Mouse (Mus musculus) hindbrain, embryonic 11.5 days (tissue): ENCODE data around the gene Smarcb1. TPM values are rescaled to one million over a fixed set of nuclear protein-coding genes. Genes with fewer than 3 reads are reported as not detected.
"Not testable (repeated sequence)": the region's sequence is repeated elsewhere in the genome, so short reads cannot be mapped to it uniquely, and the experiment has no call there.

ENCODE experiments used
- ATAC-seq: fragments of 200-750 bp; cut with Nextera tagmentation; 2 replicates; pipeline ENCODE4 v1.8.0; 2017; ENCODE audit warnings: mild to moderate bottlenecking, moderate TSS enrichment, moderate library complexity; ENCODE audit not compliant: low FRiP score
- DNase-seq: peaks from one replicate; pipeline ENCODE4 v3.0.0-alpha.2; 2015; ENCODE audit warnings: low spot score
- H3K27ac ChIP-seq: fragments of 300-500 bp; sonication (generic); 2 replicates; pipeline ENCODE4 v1.5.1; 2014; ENCODE audit warnings: mild to moderate bottlenecking, low read depth, low read length
- H3K27me3 ChIP-seq: fragments of 300-500 bp; sonication (generic); 2 replicates; pipeline ENCODE4 v1.6.1; 2014; ENCODE audit warnings: mild to moderate bottlenecking, low read length, moderate library complexity, mixed read lengths; ENCODE audit not compliant: control insufficient read depth, insufficient read depth
- H3K36me3 ChIP-seq: fragments of 300-500 bp; sonication (generic); 2 replicates; pipeline ENCODE4 v1.6.1; 2014; ENCODE audit warnings: mild to moderate bottlenecking, low read length, moderate library complexity, mixed read lengths; ENCODE audit not compliant: control insufficient read depth, insufficient read depth
- H3K4me1 ChIP-seq: fragments of 300-500 bp; sonication (generic); replicated peaks from 2 replicates; pipeline ENCODE4 v1.6.1; 2014; ENCODE audit warnings: low read length, mixed read lengths; ENCODE audit not compliant: control insufficient read depth, insufficient read depth
- H3K4me2 ChIP-seq: fragments of 300-500 bp; sonication (generic); replicated peaks from 2 replicates; pipeline ENCODE4 v1.6.1; 2014; ENCODE audit warnings: mild to moderate bottlenecking, low read depth, low read length
- H3K4me3 ChIP-seq: fragments of 300-500 bp; sonication (generic); 2 replicates; pipeline ENCODE4 v1.5.1; 2014; ENCODE audit warnings: low read depth, low read length
- H3K9ac ChIP-seq: fragments of 300-500 bp; sonication (generic); 2 replicates; pipeline ENCODE4 v1.6.1; 2014; ENCODE audit warnings: low read depth, low read length
- H3K9me3 ChIP-seq: fragments of 300-500 bp; sonication (generic); 2 replicates; pipeline ENCODE4 v1.6.1; 2016; ENCODE audit warnings: low read length; ENCODE audit not compliant: control insufficient read depth
- WGBS: fragments of 180-500 bp; shearing (Covaris S2); extraction: QIAGEN DNeasy Blood & Tissue Kit; methylation state at CpG from one replicate; pipeline ENCODE4 v1.1.7; 2014; 5-methylcytosine and 5-hydroxymethylcytosine counted together
- polyA plus RNA-seq: library from polyadenylated mRNA; unstranded; fragments of >200 nt; fragmentation: Nextera tagmentation; extraction: Ambion mirVana; gene quantifications from 2 replicates; pipeline ENCODE4 v1.2.1, GENCODE M21; 2014

Smarcb1 gene
- polyA plus RNA-seq, 1 experiment from 2014 or later: 282 TPM

- WGBS: 2% methylated on average over 11 of the region's 11 CpGs
Measured at GRCm38 (mm10) chr10:75872915-75873542, 48.4 kb downstream of the Smarcb1 start.

DNA sequence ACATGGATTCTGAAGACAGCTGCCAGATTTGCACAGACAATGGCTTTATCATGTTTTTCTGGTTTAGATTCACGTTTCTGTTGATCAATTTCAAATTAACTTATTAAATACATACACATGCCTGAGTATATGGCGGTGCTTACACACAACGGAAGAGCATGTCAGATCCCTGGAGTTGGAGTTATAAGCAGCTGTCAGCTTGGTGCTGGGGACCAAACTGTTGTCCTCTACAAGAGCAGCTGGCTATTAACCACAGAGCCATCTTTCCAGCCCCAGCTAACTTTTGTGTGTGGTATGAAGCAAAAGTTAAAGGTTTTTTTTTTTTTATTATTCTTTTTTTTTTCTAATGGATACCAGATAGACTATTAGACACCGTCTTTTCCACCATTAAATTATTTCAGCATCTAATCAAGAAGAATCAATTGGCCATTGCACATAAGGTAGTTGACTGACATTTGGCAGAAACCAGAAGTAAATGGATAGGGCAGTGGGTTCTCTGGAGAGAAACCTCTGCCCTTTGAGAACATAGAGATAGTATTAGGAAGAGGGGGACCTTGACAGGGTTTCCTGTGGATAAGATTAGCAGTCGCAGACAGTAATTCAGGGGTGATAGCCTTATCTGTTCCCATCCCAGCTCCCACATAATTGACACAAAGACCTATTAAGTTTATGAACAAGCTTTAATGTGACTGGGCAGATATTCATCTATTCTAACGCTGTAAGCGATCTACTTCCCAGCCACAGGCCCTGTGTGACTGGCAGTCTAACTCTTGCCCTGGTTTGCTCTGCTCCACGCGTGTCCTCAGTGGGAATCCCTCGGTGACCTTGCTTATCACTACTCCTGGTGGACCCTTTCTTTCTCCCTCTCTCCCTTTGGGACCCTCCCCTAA, 49.1 kb downstream of the Smarcb1 start:
- Histone ChIP-seq H3K9me3 (no peaks in the 10 kb centered on the region), H3K36me3 (no peaks in the 10 kb centered on the region), H3K27ac (peak overlapping the region; percentile 63; the same call in 1 of the 2 replicates), H3K4me3 (peak overlapping the region; percentile 4), H3K4me1 (peaks cover 6% of the 10 kb centered on the region), H3K27me3 (no peaks in the 10 kb centered on the region), H3K4me2 (peak overlapping the region; percentile 50), H3K9ac (peak overlapping the region; percentile 59)
- DNase-seq: no peak
- WGBS: 41% methylated on average over 10 of the region's 10 CpGs
- ATAC-seq: no peak; the same call in 1 of the 2 replicates

More at GRCm38 (mm10) chr10:75872915-75873542, 48.4 kb downstream of the Smarcb1 start:
- H3K9me3 ChIP-seq: no peaks in the 10 kb centered on the region
- peak overlapping the region; percentile 4 for H3K4me3 ChIP-seq
- no peaks in the 10 kb centered on the region for H3K27me3 ChIP-seq
- H3K4me1 ChIP-seq: peaks cover 6% of the 10 kb centered on the region
- H3K4me2 ChIP-seq: peak overlapping the region; percentile 50
- DNase-seq: peak; percentile 89
- no peaks in the 10 kb centered on the region for H3K36me3 ChIP-seq
- peak overlapping the region; percentile 59 for H3K9ac ChIP-seq
- H3K27ac ChIP-seq: peak overlapping the region; percentile 86
- ATAC-seq: peak; percentile 99

GRCm38 (mm10) chr10:75861587-75861986, 59.8 kb downstream of the Smarcb1 start:
- H3K9me3 ChIP-seq: no peaks in the 10 kb centered on the region
- H3K27ac ChIP-seq: no peak overlapping the region
- H3K9ac ChIP-seq: no peak overlapping the region
- 65% methylated on average over 5 of the region's 5 CpGs for WGBS
- ATAC-seq (no peak), DNase-seq (no peak)
- H3K4me2 ChIP-seq: no peak overlapping the region
- peaks cover 4% of the 10 kb centered on the region for H3K4me1 ChIP-seq
- H3K4me3 ChIP-seq: no peak overlapping the region
- H3K27me3 ChIP-seq: no peaks in the 10 kb centered on the region
- H3K36me3 ChIP-seq: no peaks in the 10 kb centered on the region

DNA sequence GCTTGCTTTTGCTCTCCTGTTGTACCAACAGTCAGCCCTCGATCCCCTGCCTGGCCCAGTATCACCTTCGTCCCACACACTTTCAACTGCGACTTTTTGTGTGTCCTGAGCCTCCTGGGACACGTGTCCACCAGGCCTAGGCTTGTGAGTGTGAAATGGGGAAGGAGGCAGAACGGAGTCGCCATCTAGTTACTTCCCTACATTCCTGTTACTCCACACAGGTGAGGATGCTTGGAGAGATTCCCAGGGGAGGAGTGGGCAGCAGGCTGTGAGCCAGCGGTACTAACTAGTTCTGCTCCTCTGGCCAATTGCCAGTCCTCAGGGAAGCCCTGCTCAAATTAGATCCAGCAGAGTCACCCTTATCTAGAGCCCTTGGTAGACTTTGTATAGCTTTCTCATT, 60.7 kb downstream of the Smarcb1 start:
- 0 out of 2 replicates have a peak overlapping the region, but pooled peaks have one; percentile 61 for H3K4me2 ChIP-seq
- ATAC-seq (no peak), DNase-seq (peak; percentile 39)
- no peaks in the 10 kb centered on the region for H3K36me3 ChIP-seq
- no peaks in the 10 kb centered on the region for H3K27me3 ChIP-seq
- no peak overlapping the region for H3K4me3 ChIP-seq
- H3K27ac ChIP-seq: peak overlapping the region; percentile 7; the same call in 1 of the 2 replicates
- H3K9me3 ChIP-seq: no peaks in the 10 kb centered on the region
- H3K9ac ChIP-seq: no peak overlapping the region
- peaks cover 4% of the 10 kb centered on the region for H3K4me1 ChIP-seq
- WGBS: 19% methylated on average over 7 of the region's 7 CpGs

DNA sequence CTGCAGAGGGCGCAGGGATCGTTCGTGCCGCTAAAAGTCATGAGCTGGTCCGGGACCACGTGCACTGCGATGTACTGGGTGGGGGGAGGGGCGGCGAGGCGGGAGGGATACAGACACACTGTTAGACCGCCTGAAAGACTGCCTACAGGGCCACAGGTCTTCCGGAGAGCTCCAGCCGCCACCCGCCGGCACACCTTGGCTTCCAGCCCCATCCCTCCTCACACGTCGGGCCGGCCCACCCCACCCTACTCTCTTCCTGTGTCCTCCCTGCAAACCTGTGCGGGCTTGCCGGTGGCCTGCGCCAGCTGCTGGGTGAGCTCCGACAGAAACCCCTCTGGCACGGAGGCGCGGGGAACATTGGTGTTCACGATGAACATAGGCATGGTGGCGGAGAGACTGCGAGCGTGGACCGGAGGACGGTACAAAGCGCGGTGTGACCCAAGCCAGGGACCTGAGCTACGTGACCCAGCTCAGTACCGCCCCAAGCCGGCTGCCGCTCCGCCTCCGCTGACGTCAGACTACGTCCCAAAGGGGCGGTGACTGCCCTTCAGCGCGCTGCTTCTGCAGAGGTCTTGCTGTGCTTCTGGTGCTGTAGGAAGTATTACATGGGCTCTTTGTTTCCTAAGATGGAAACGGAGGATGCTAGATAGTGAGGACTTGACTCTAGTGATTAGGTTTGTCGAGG, 61.5 kb downstream of the Smarcb1 start, which contains the start of gene Mif:
TSS of gene Mif (minus strand) at position 455 of the 685 bp plus-strand sequence.
- DNase-seq: peak; percentile 97
- Histone ChIP-seq H3K4me3 (peak within 1 kb of the TSS; percentile 68), H3K27ac (peak within 1 kb of the TSS; percentile 89), H3K4me2 (peak within 1 kb of the TSS; percentile 61), H3K9ac (peak within 1 kb of the TSS; percentile 94)
- not testable (repeated sequence) for H3K36me3 ChIP-seq, H3K27me3 ChIP-seq, H3K9me3 ChIP-seq, H3K4me1 ChIP-seq
- under 1% methylated on average over 34 of the region's 46 CpGs for WGBS
- ATAC-seq: peak; percentile 96

DNA sequence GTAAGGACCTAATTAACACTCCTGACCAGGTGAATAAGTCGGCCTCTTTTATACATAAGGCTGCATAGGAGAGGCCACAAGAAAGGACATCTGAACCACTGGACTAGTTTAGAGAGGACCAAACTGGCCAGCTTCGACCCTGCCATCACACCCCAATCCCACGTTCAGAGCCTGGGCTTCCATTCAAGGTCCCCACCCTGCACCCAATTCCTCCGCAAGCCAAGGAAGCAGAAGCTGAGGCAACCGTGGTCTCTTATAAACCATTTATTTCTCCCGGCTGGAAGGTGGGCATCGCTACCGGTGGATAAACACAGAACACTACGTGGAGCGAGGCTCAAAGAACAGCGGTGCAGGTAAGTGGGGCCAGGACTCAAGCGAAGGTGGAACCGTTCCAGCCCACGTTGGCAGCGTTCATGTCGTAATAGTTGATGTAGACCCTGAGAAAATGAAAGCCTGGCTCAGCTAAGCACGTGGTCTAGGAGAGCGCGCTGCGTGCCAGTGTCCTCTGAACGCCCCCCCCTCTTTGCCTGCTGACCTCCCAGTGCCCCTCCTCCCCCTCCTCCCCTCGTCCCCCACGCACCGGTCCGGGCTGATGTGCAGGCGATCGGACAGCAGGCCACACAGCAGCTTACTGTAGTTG, 62.2 kb downstream of the Smarcb1 start:
- DNase-seq: peak; percentile 74
- Histone ChIP-seq H3K4me3 (peak overlapping the region; percentile 68), H3K36me3 (no peaks in the 10 kb centered on the region), H3K9ac (peak overlapping the region; percentile 94), H3K9me3 (no peaks in the 10 kb centered on the region), H3K27ac (peak overlapping the region; percentile 89; the same call in 1 of the 2 replicates), H3K27me3 (no peaks in the 10 kb centered on the region), H3K4me2 (peak overlapping the region; percentile 61), H3K4me1 (peaks cover 4% of the 10 kb centered on the region)
- ATAC-seq: peak; percentile 72
- WGBS: 2% methylated on average over 26 of the region's 27 CpGs

DNA sequence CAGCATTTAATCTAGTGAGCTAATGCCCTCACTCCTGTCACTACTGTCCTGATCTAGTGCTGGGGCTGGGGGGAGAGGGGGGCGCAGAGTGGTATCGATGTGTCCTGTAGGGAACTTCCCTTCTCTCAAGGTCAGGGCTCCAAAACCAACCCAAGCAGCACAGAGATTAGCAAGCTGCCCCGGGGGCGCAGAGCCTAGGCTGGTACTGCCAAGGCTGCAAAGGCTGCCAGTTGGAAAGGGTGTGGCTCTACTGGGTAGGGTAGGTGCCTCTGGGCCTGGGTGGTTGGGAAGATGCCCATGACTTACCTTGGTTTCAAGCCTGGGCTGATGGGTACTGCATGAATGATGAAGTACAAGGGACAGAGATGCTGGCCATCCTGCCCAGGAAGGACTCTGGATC, 63.8 kb downstream of the Smarcb1 start:
- Histone ChIP-seq H3K27me3 (no peaks in the 10 kb centered on the region), H3K36me3 (no peaks in the 10 kb centered on the region), H3K9me3 (no peaks in the 10 kb centered on the region), H3K4me1 (peaks cover 4% of the 10 kb centered on the region), H3K4me2 (no peak overlapping the region), H3K9ac (no peak overlapping the region), H3K4me3 (no peak overlapping the region), H3K27ac (no peak overlapping the region)
- no peak for DNase-seq
- 98% methylated on average over 4 of the region's 4 CpGs for WGBS
- ATAC-seq: no peak

DNA sequence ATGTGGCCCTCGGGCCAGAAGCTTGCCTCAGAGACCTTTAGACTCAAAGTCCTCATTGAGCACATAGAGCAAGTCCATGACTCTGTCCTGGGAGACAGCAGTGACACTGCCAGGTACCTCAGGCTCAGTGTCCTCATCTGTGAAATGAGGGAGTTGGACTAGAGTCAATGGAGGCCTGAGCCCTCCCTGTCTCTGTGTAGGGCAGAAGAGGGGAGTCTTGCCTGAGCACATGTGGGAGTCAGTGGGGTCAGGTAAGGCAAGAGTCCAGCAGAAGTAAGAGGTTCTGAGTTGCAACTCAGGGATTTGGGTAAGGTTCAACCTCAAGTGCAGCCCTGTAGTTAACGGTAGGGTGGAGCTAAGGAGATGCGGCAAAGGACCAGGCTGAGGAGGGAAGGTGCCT, 64.4 kb downstream of the Smarcb1 start:
- Histone ChIP-seq H3K4me2 (no peak overlapping the region), H3K27me3 (no peaks in the 10 kb centered on the region), H3K4me3 (no peak overlapping the region), H3K27ac (no peak overlapping the region), H3K9ac (no peak overlapping the region), H3K4me1 (peaks cover 4% of the 10 kb centered on the region), H3K9me3 (no peaks in the 10 kb centered on the region), H3K36me3 (no peaks in the 10 kb centered on the region)
- 92% methylated on average over 3 of the region's 3 CpGs for WGBS
- ATAC-seq (no peak), DNase-seq (no peak)
